Mouse (Mus musculus) cerebellum, adult 2 months (tissue): ENCODE measurements around the gene Clint1. TPM values are rescaled to one million over a fixed set of nuclear protein-coding genes. Genes with fewer than 3 reads are reported as not detected.
A peak's percentile ranks its signal among the peaks of the same experiment; 100 is the strongest.
"Not testable (repeated sequence)": the region's sequence is repeated elsewhere in the genome, so short reads cannot be mapped to it uniquely, and the experiment has no call there.

ENCODE experiments used
- DNase-seq, 2 experiments: peaks; one replicate each; pipeline ENCODE4 v3.0.0; 2021
- H3K27ac ChIP-seq: fragments of 200-500 bp; 2 replicates; pipeline ENCODE4 v1.5.1; 2012; ENCODE audit warnings: low read length, control low read depth, inconsistent platforms; ENCODE audit not compliant: insufficient read depth
- H3K27me3 ChIP-seq: fragments of 200-500 bp; 2 replicates; pipeline ENCODE4 v1.6.1; 2012; ENCODE audit warnings: inconsistent platforms, mild to moderate bottlenecking, low read length, moderate library complexity; ENCODE audit not compliant: control insufficient read depth, insufficient read depth
- H3K4me1 ChIP-seq: fragments of 200-500 bp; 2 replicates; pipeline ENCODE4 v1.6.1; 2011; ENCODE audit warnings: low read length; ENCODE audit not compliant: control insufficient read depth, insufficient read depth
- H3K4me3 ChIP-seq: fragments of 200-500 bp; replicated peaks from 2 replicates; pipeline ENCODE3; 2011; ENCODE audit warnings: mild to moderate bottlenecking, low read depth, low read length, control low read depth; ENCODE audit not compliant: insufficient read depth
- CTCF ChIP-seq: fragments of 200-500 bp; IDR thresholded peaks from 2 replicates; pipeline ENCODE4 v1.5.1; 2011; ENCODE audit warnings: low read depth, mild to moderate bottlenecking, control low read depth, low read length, moderate library complexity, borderline replicate concordance; ENCODE audit not compliant: insufficient read depth
- POLR2A ChIP-seq: fragments of 200-500 bp; IDR thresholded peaks from 2 replicates; pipeline ENCODE4 v1.6.1; 2011; ENCODE audit warnings: low read length, control low read depth, borderline replicate concordance; ENCODE audit not compliant: insufficient read depth
- WGBS: fragments of 180-500 bp; shearing (Covaris S2); methylation state at CpG from one replicate; pipeline ENCODE4 v1.1.7; 2018; 5-methylcytosine and 5-hydroxymethylcytosine counted together
- polyA plus RNA-seq: library from polyadenylated mRNA; depleted of rRNA; stranded (reverse); fragments of >200 nt; gene quantifications from 2 replicates; pipeline ENCODE4 v1.2.3, GENCODE M21; 2012

Gene Clint1
- polyA plus RNA-seq, 1 experiment, result 41.4 TPM

DNA sequence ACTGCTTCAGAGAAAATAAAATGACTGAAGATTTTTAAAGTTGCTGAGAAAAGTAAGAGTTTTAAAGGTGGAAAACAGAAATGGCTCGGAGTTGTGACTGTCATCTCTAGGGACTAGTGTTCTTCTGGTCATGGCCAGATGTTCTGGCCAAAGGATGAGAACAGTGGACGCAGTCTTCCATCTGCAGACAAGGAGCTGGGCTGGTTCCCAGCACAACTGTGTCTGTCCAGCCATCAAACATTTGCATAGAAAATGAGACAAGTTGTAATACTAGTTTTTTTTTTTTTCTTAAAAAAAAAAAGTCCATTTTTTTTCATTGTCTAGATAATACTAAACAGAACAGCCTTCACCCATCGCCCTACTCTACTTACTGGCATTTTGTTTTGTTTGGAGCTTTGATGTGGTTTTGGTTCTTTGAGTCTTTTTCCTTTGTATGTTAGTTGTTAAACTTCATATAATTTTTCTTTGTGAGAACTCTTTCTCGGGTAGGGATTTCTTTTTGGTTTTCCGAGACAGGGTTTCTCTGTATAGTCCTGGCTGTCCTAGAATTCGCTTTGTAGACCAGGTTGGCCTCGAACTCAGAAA, 23.6 kb downstream of the Clint1 start:
- no peak for DNase-seq
- Histone ChIP-seq H3K4me1 (no peaks in the 10 kb centered on the region), H3K27me3 (no peaks in the 10 kb centered on the region), H3K4me3 (no peak overlapping the region), H3K27ac (no peak overlapping the region)
- 84% methylated on average over 7 of the region's 7 CpGs for WGBS
- TF ChIP-seq CTCF (no peak), POLR2A (no peak)

DNA sequence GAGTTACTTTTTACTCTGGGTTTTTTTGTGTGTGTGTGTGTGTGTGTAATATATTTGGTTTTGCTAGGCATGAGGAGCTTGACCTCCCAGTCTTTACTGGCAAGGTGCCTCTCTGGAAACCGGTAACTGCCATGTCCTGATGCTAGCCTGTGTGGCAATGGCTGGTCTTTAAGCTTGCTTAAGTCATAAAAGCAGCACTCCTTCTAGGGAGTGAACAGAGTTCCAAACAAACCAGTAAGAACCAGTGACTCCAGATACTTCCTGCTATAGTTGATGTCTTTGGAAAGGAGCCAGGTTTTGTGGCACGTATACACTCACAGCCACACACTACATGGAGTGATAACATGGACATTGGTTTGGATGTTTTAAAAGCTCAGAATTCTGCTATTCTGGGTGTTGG, 24.2 kb downstream of the Clint1 start:
- Histone ChIP-seq H3K4me1 (no peaks in the 10 kb centered on the region), H3K27ac (no peak overlapping the region), H3K4me3 (no peak overlapping the region), H3K27me3 (no peaks in the 10 kb centered on the region)
- 55% methylated on average over 2 of the region's 2 CpGs for WGBS
- no peak for DNase-seq
- TF ChIP-seq POLR2A (no peak), CTCF (no peak)

DNA sequence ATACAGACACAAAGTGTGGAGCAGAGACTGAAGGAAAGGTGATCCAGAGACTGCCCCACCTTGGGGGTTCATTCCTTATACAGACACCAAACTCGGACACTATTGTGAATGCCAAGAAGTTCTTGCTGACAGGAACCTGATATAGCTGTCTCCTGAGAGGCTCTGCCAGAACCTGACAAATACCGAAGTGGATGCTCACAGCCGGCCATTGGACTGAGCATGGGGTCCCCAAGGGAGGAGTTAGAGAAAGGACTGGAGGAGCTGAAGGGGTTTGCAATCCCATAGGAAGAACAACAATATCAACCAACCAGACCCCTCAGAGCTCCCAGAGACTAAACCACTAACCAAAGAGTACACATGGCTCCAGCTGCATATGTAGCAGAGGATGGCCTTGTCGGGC, 27.5 kb downstream of the Clint1 start:
- DNase-seq, H3K27ac ChIP-seq, H3K4me3 ChIP-seq, H3K27me3 ChIP-seq, H3K4me1 ChIP-seq: not testable (repeated sequence)
- 39% methylated on average over 4 of the region's 4 CpGs for WGBS

DNA sequence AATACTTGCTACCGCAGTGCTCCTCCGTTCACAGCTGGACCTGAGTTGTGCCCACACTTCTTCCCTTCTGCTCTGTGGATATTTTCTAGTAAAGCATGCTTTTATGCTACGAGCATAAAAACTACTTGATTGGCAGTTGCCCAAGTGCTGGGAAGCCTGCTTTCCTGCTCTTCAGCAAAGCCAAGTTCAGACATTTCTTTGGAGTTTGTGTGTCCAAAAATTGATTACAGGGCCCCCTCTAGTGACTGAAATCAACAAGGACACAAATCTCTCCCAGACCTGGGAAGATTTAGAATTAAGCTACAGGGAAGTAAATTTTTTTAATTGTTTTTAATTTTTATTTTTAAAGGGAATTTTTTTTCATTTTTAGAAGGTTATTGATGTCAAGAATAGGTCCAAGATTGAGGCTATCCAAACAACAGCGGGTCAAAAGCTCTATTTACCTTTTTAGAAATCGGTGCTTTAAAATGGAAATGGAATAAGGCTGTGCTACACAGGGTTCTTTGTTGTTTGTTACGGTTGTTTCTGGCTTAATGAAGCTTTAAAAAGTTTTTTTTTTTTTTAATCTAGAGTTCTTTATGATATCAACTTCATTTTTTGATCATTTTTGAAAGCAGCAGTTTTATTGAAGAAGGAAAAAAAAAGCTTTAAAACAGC, 29.3 kb downstream of the Clint1 start:
- no peaks in the 10 kb centered on the region for H3K27me3 ChIP-seq
- H3K4me3 ChIP-seq, result no peak overlapping the region
- H3K4me1 ChIP-seq, result no peaks in the 10 kb centered on the region
- DNase-seq, result peak in 1 of 2 experiments; percentile 27
- WGBS, result 48% methylated on average over 6 of the region's 6 CpGs
- TF ChIP-seq POLR2A, result no peak
- no peak for TF ChIP-seq CTCF
- no peak overlapping the region for H3K27ac ChIP-seq

DNA sequence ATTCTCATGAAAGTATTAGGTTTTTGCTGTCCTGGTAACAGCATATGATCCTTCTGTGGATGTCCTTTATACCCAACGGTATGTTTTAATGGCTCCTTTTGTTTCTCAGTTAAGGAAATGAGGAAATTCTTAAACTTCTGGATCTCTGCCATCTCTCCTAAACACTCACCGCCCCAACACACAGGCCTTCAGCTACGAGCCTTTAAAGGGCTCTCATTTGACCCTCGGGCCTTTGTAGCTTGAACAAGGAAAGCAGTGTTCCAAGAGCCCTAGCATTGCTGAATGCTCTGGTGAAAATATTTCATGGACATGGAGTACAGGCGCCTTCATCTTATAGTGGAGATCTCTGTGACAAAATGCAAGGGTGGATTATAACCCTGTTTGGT, 29.8 kb downstream of the Clint1 start:
- H3K4me3 ChIP-seq, result no peak overlapping the region
- WGBS, result 49% methylated on average over 5 of the region's 5 CpGs
- H3K27me3 ChIP-seq, result no peaks in the 10 kb centered on the region
- no peak overlapping the region for H3K27ac ChIP-seq
- no peaks in the 10 kb centered on the region for H3K4me1 ChIP-seq
- no peak for DNase-seq
- no peak for TF ChIP-seq POLR2A
- TF ChIP-seq CTCF, result no peak

DNA sequence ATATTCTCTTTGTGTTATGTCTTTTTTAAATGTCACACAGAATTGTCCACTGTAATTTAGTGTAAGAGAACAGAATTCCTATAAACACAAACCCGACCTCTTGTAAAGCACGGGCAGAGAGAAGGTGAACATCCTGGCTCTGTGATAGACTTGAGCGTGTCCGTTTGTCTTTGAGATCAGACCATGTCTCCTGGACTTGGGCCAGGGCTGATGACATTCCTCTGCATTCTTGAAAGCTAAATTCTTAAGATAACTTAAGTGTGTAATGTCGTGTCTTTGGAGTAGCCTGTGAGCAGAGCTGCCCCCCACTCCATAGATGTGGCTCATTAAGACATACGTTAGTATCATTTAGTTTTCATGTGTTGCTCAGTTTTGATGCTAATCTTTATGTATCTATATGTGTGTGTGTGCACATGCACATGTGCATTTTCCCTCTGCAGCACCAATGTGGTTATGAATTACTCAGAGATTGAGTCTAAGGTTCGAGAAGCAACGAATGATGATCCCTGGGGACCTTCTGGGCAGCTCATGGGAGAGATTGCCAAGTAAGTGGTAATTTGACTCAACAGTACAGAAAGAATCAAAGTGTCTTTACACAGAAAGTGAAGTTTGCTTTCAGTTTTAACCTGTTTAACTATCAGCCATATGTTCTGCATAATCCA, 31.6 kb downstream of the Clint1 start:
- DNase-seq, result no peak
- TF ChIP-seq POLR2A, result no peak
- no peak for TF ChIP-seq CTCF
- no peak overlapping the region for H3K27ac ChIP-seq
- 61% methylated on average over 8 of the region's 8 CpGs for WGBS
- H3K4me1 ChIP-seq, result no peaks in the 10 kb centered on the region
- H3K4me3 ChIP-seq, result no peak overlapping the region
- no peaks in the 10 kb centered on the region for H3K27me3 ChIP-seq

DNA sequence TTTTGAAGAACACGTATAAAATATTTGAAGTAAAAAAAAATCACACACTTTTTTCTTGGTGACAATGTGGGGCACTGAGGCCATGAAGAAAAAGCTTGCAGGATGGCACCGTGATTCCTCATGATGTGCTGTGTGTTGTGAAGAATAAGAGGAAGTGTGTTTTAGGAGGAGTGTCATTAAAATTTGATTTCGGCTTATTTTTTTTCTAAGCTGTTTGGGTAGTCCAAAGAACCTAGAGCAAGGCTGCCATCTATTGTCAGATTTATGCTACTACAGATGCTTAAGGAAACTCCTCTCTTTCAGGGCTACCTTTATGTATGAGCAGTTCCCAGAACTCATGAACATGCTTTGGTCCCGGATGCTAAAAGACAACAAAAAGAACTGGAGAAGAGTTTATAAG, 32.2 kb downstream of the Clint1 start:
- H3K4me3 ChIP-seq, result no peak overlapping the region
- TF ChIP-seq CTCF (peak; percentile 36; the same call in 1 of the 2 replicates), POLR2A (no peak)
- peak in 1 of 2 experiments; percentile 25 for DNase-seq
- 40% methylated on average over 4 of the region's 4 CpGs for WGBS
- H3K4me1 ChIP-seq, result no peaks in the 10 kb centered on the region
- H3K27me3 ChIP-seq, result no peaks in the 10 kb centered on the region
- no peak overlapping the region for H3K27ac ChIP-seq

DNA sequence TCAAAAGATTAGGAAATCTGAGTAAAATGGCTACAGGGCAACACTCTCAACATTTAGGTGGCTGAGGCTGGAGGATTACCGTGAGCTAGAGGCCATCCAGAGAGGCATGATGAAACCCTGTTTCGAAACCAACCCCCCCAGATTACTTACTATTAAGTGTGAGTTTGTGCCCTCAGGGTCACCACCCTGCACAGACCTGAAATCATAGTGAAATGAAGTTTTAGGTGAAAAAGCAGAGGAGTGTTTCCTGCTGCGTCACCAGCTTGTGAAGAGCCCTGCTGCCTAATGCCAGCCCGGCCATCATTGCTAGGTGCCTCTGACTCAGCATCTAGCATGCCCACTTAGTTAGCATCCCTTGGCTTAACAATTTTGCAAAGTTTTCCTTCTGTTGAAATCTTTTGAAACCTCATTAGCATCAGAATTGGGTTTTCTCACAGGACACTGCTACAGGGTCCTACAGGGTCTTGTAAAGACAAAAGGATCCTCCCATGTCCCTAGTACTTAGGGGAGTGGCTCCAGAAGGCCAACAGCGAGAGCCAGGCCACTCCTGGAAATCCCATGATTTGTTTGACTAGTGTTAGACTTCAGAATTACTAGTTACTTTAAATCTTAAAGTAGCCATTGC, 33.9 kb downstream of the Clint1 start:
- no peak for TF ChIP-seq CTCF
- TF ChIP-seq POLR2A, result no peak
- WGBS, result 84% methylated on average over 5 of the region's 5 CpGs
- Histone ChIP-seq H3K27me3 (no peaks in the 10 kb centered on the region), H3K4me3 (no peak overlapping the region), H3K4me1 (no peaks in the 10 kb centered on the region), H3K27ac (no peak overlapping the region)
- DNase-seq, result no peak
